Mouse (Mus musculus): Measurements from ENCODE around the gene Mrap.

DNA sequence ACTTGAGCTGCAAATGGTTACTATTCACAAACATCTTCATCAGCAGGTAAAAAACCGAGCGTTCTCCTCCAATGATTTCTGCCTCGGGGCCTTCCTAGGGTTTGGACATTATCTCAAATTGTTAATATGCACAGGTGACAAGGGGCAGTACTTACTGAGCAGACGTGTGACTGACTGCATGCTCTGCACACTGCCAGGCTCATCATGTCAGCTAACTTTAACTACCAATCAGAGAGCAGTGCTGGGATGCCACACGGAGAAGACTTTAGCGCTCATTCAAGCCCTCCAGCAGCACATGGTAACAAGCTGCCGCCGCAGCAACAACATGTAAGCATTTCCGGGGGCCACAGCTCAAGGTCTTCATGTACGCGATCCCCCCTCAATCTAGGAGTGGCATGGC, 45.3 kb downstream of the Mrap start:
- no peak for TF ChIP-seq CTCF (IDR thresholded peaks at IDR 0.05; ENCODE audit: control insufficient read depth, insufficient read depth, insufficient replicate concordance, low read depth, low read length)
- TF ChIP-seq POLR2A (IDR thresholded peaks at IDR 0.05; ENCODE audit: control insufficient read depth, low read depth, low read length), result no peak

Data from testis, adult 2 months (tissue).